Mouse (Mus musculus) G1E-ER4 (cell line): ENCODE measurements around the gene Phf20. TPM values are rescaled to one million over a fixed set of nuclear protein-coding genes. Genes with fewer than 3 reads are reported as not detected.

Source experiments
- GATA1 ChIP-seq: IDR thresholded peaks from one replicate; pipeline ENCODE4 v1.8.0; 2012; ENCODE audit warnings: low read length, inconsistent platforms
- polyA plus RNA-seq: library from polyadenylated mRNA; stranded (reverse); fragments of >175 nt; gene quantifications from 2 replicates; pipeline ENCODE4 v1.2.3, GENCODE M21; 2012

The Phf20 gene
- polyA plus RNA-seq, 1 experiment, result 44.6 TPM

GRCm38 (mm10) chr2:156193066-156193862 is 3.0 kb upstream of the Phf20 start:
- no peak for TF ChIP-seq GATA1

- TF ChIP-seq GATA1, result no peak
These were observed 1.7 kb upstream of the Phf20 start for GRCm38 (mm10) chr2:156194571-156194970.

- TF ChIP-seq GATA1, result no peak
These were observed 1.1 kb downstream of the Phf20 start for GRCm38 (mm10) chr2:156197129-156197911.

GRCm38 (mm10) chr2:156199944-156200343 is 3.7 kb downstream of the Phf20 start:
- no peak for TF ChIP-seq GATA1

GRCm38 (mm10) chr2:156201486-156201885 is 5.2 kb downstream of the Phf20 start:
- no peak for TF ChIP-seq GATA1

DNA sequence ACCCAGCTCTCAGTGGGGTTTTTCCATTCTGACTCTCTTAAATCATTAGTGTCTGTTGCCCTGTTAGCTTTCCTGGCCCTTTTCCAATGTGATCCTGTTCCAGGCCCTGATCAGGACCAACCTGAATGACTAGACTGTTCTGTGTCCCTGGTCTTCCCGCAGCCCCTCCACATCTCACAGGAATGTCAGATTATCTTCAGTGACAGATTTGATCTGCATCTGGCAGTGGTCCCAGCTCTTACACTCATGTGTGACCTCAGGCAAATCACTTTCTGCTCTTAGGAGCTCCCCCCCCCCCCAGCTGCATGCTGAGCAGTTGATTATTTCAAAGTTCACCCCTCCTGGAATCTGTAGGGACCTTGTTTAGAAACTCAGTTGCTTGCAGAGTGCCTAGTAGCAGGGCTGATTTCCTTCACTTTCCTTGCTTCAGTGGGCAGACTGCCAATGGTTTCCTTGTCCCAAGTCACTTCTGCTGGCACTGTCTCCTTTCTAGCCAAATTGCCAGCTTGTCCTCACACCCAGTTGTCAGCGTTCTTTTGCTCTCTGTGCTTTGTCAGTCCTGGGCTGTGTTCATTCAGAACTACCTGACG is 6.7 kb downstream of the Phf20 start:
- no peak for TF ChIP-seq GATA1

GRCm38 (mm10) chr2:156203917-156204316 is 7.7 kb downstream of the Phf20 start:
- no peak for TF ChIP-seq GATA1

- no peak for TF ChIP-seq GATA1
These were observed 21.5 kb downstream of the Phf20 start for GRCm38 (mm10) chr2:156217786-156218185.

DNA sequence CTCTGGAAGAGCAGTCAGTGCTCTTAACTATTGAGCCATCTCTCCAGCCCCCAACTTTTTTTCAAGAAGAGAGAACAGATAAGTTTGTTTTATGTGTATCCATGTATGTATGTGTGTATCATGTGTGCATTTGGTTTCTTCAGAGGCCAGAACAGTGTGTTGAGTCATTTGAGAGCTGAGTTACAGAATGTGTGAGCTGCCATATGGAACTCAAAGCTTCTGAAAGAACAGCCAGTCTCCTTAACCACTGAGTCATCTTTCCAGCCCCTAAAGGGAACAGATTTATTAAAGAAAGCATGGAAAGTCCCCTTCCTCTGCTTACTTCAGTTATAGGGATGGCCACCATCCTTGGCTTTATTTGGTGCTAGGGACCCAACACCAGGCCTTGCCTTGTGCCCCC is 25.8 kb downstream of the Phf20 start:
- TF ChIP-seq GATA1, result no peak

DNA sequence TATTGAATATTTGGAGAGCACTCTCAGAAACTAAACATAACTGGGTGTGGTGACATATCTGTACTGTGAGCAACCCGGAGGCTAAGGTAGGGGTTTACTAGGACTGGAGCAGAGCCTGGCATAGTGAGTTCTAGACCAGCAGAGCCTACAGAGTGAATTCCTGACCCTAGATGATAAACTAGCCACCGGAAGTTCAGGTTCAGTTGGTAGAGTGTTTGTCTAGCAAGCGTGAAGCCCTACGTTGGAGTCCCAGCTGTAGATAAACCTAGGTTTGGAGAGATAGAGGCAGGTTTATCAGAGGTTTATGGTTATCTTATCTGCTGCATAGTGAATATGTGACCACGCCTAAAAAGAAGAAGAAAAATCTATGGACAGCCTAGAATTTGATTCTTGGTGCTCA is 27.8 kb downstream of the Phf20 start:
- TF ChIP-seq GATA1, result peak; percentile 34

DNA sequence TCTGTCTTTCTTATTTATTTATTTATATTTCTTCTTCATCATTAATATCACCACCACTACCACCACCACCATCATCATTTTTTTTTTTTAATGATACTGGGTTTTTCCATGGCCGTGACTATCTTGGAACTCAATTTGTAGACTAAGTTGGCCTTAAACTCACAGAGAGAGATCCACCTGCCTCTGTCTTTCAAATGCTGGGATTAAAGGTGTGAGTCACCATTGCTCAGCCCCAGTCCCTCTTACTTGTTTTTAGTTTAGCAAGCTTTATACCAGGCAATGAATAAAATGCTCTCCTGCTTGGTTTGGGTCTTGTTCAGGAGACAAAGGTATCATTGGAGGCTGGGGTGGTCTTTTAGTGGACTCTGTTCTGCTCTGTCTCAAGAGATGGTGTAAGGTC is 31.4 kb downstream of the Phf20 start:
- TF ChIP-seq GATA1, result no peak

DNA sequence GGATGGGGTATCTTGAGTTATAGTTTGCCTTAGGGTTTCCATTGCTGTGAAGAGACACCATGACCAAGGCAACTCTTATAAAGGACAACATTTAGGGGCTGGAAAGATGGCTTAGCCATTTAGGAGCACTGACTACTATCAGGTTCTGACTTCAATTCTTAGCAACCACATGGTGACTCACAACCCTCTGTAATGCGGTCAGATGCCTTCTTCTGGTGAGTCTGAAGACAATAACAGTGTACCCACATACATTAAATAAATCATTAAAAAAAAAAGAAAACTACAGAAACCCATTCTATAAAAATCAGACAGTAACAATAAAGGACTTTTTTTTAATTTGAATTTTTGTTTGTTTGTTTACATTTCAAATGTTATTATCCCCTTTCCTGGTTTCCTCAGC is 32.9 kb downstream of the Phf20 start:
- no peak for TF ChIP-seq GATA1

DNA sequence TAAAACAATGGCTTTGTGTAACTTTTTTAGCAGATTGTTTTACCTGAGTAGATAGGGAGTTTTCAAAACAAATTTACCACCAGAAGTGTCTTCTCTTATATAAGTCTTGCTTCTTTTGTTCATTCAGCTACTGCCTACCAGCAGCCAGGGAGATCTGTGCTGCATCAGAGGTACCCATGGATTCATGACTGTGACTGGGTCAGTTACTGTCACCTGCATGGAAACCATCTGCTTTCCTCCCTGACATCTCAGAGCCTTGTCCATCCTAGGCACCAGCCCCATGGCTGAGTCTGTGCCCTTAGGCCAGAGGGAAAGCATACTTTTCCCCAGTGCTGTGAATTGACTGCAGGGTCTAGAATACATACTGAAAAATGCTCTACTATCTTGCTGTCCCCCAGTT is 35.1 kb downstream of the Phf20 start:
- no peak for TF ChIP-seq GATA1

GRCm38 (mm10) chr2:156233275-156233948 is 37.1 kb downstream of the Phf20 start:
- TF ChIP-seq GATA1, result no peak

DNA sequence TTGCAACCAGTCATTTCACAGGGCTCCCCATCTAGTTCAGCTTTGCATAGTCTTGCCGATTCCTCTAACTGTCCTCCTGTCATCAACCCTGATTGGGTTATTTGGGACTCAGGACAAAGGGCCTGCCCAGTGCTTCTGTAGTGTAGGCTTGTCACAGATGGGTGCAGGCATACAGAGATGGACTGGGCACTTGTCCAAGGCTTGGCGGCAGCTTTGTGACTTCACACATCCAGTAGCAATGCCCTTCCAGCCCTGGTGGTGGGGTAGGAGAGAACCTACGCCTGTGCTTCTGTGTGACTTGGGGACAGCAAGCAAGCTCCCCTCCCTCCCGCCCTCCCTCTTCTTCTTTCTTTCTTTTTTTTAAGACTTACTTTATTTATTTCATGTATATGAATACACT is 39.6 kb downstream of the Phf20 start:
- no peak for TF ChIP-seq GATA1

DNA sequence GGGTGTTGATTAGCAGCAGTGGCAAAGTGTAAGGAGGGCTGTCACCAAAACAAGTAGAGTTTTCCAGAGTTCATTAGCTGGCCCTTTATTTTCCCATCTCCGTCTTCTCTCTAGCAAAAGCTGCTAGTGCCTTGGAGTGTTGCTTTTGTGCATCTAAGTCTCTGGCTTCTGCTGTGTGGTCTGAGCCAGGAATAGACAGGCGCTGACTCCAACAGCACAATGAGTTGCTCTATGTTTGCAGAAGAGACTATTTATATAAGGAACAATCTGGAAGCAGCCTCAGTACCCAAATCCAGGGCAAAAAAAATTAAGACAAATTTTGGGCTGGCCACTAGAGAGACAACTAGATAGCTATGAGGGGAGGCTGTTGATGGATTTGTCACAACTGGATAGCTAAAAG is 45.4 kb downstream of the Phf20 start:
- no peak for TF ChIP-seq GATA1
